Mouse (Mus musculus) lung, postnatal 0 days (tissue): ENCODE measurements around the gene Trp53i11. TPM values are rescaled to one million over a fixed set of nuclear protein-coding genes. Genes with fewer than 3 reads are reported as not detected.
A peak's percentile ranks its signal among the peaks of the same experiment; 100 is the strongest.

Source experiments
- ATAC-seq: fragments of 200-750 bp; cut with Nextera tagmentation; 2 replicates; pipeline ENCODE4 v1.8.0; 2017; ENCODE audit warnings: moderate library complexity
- DNase-seq: peaks from one replicate; pipeline ENCODE4 v3.0.0-alpha.2; 2016; ENCODE audit warnings: low spot score
- H3K27ac ChIP-seq: fragments of 300-500 bp; sonication (generic); 2 replicates; pipeline ENCODE4 v1.5.1; 2014; ENCODE audit warnings: antibody characterized with exemption, mild to moderate bottlenecking, low read length, mixed read lengths
- H3K27me3 ChIP-seq: fragments of 300-500 bp; sonication (generic); replicated peaks from 2 replicates; pipeline ENCODE4 v1.6.1; 2014; ENCODE audit warnings: low read length, mixed read lengths; ENCODE audit not compliant: insufficient read depth
- H3K36me3 ChIP-seq: fragments of 300-500 bp; sonication (generic); 2 replicates; pipeline ENCODE4 v1.6.1; 2014; ENCODE audit warnings: low read length, mixed read lengths; ENCODE audit not compliant: insufficient read depth
- H3K4me1 ChIP-seq: fragments of 300-500 bp; sonication (generic); 2 replicates; pipeline ENCODE4 v1.6.1; 2014; ENCODE audit warnings: antibody characterized with exemption, low read depth, low read length, mixed read lengths; ENCODE audit not compliant: insufficient read depth
- H3K4me2 ChIP-seq: fragments of 300-500 bp; sonication (generic); replicated peaks from 2 replicates; pipeline ENCODE4 v1.6.1; 2014; ENCODE audit warnings: low read depth, mild to moderate bottlenecking, low read length, moderate library complexity, mixed read lengths
- H3K4me3 ChIP-seq: fragments of 300-500 bp; sonication (generic); 2 replicates; pipeline ENCODE4 v1.5.1; 2014; ENCODE audit warnings: low read depth, low read length
- H3K9ac ChIP-seq: fragments of 300-500 bp; sonication (generic); replicated peaks from 2 replicates; pipeline ENCODE4 v1.6.1; 2014; ENCODE audit warnings: low read depth, mild to moderate bottlenecking
- H3K9me3 ChIP-seq: fragments of 300-500 bp; sonication (generic); 2 replicates; pipeline ENCODE4 v1.6.1; 2016; ENCODE audit warnings: low read length, mixed read lengths
- CTCF ChIP-seq: IDR thresholded peaks from 2 replicates; pipeline ENCODE4 v1.5.1; 2016; ENCODE audit warnings: antibody characterized with exemption, mild to moderate bottlenecking
- EP300 ChIP-seq: IDR thresholded peaks from 2 replicates; pipeline ENCODE4 v1.6.1; 2016; ENCODE audit warnings: antibody characterized with exemption, mild to moderate bottlenecking, control low read depth
- WGBS: fragments of 180-500 bp; shearing (Covaris S2); extraction: QIAGEN DNeasy Blood & Tissue Kit; methylation state at CpG from one replicate; pipeline ENCODE4 v1.1.7; 2014; 5-methylcytosine and 5-hydroxymethylcytosine counted together
- polyA plus RNA-seq: library from polyadenylated mRNA; unstranded; fragments of >200 nt; fragmentation: Nextera tagmentation; extraction: Ambion mirVana; gene quantifications from 2 replicates; pipeline ENCODE4 v1.2.1, GENCODE M21; 2015

Trp53i11 gene
- polyA plus RNA-seq, 1 experiment from 2014 or later: 21.1 TPM

DNA sequence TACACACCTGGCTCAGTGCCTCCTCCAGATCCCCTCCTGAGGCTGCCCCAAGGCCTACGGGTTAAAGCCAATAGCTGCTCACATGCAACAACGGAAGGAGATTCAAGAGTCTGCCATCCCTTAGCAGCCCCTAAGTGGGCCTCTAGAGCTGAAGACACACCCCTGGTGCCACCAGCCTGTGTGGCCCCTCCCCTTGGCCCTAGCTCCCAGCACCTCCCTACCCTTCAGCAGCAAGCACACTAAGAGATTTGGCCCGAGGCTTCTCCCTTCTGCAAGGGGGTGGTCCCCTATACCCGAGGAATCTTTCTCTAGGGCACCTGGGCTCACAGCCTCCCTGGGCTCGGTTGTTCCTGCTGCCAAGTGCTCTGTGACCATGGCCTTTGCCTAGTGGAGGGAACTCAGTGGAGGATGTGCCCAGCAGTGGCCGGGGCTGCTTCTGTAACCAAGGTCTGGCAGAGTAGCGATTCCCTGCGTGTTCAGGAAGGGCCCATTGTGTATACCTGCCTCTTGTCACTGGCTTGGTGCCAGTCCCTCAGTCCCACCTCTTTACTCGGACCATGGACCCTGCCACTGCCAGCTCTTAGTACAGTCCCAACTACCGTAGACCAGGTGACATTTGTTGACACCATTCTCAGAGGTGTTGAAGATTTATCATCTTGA lies 13.5 kb downstream of the Trp53i11 start:
- H3K27ac ChIP-seq: no peak overlapping the region
- DNase-seq: no peak

DNA sequence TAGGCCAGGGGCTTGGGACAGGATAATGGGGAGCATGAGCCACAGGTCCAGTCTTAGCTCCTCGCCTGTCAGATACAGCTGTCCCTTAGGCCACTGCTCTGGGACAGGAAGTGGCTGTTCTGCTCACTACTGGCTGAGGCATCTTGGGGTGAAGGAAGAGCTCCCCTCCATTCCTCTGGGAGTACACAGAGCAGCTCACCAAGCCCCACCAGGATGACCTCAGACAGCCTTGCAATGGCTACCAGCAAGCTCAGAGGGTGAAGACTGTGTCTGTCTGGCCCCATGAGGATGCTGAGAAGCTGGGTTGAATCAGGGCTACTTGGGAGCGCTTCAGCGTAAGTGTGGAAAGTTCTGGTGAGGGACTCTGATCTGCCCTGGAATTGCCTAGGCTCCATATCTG lies 14.6 kb downstream of the Trp53i11 start:
- Histone ChIP-seq H3K4me1 (no peaks in the 10 kb centered on the region), H3K27ac (no peak overlapping the region), H3K9me3 (no peaks in the 10 kb centered on the region), H3K27me3 (no peaks in the 10 kb centered on the region), H3K4me3 (no peak overlapping the region), H3K36me3 (no peaks in the 10 kb centered on the region), H3K9ac (no peak overlapping the region), H3K4me2 (no peak overlapping the region)
- 86% methylated on average over 3 of the region's 3 CpGs for WGBS
- DNase-seq (no peak), ATAC-seq (no peak)
- TF ChIP-seq EP300 (no peak), CTCF (no peak)

More for the DNA sequence above, 13.5 kb downstream of the Trp53i11 start:
- Histone ChIP-seq H3K9ac (no peak overlapping the region), H3K9me3 (no peaks in the 10 kb centered on the region), H3K4me3 (no peak overlapping the region), H3K4me1 (no peaks in the 10 kb centered on the region), H3K27me3 (no peaks in the 10 kb centered on the region), H3K4me2 (no peak overlapping the region), H3K36me3 (no peaks in the 10 kb centered on the region)
- no peak for TF ChIP-seq EP300
- TF ChIP-seq CTCF: no peak
- peak; percentile 11; the same call in 1 of the 2 replicates for ATAC-seq
- WGBS: 42% methylated on average over 10 of the region's 10 CpGs

DNA sequence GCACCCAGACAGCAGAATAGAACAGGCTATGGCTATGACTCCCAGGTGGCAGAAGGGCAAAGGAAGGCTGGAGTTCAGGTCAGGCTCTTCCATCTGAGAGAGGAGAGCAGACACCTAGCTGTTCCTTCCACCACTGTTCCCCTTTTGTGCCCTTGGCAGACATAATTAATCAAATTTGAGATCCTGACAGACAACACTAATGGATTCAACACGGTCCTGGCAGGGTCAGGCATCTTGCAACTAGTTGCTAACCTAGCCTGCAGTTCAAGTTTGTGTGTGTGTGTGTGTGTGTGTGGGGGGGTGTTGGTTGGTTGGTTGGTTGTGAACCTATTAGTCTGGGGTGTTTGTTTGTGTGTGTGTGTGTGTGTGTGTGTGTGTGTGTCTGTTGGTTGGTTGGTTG lies 15.4 kb downstream of the Trp53i11 start:
- H3K4me2 ChIP-seq: no peak overlapping the region
- DNase-seq (no peak), ATAC-seq (no peak)
- no peaks in the 10 kb centered on the region for H3K27me3 ChIP-seq
- TF ChIP-seq CTCF (no peak), EP300 (no peak)
- H3K4me3 ChIP-seq: no peak overlapping the region
- H3K9me3 ChIP-seq: no peaks in the 10 kb centered on the region
- H3K27ac ChIP-seq: no peak overlapping the region
- H3K4me1 ChIP-seq: no peaks in the 10 kb centered on the region
- H3K9ac ChIP-seq: no peak overlapping the region
- no peaks in the 10 kb centered on the region for H3K36me3 ChIP-seq
- WGBS: 26% methylated on average over 1 of the region's 1 CpGs

DNA sequence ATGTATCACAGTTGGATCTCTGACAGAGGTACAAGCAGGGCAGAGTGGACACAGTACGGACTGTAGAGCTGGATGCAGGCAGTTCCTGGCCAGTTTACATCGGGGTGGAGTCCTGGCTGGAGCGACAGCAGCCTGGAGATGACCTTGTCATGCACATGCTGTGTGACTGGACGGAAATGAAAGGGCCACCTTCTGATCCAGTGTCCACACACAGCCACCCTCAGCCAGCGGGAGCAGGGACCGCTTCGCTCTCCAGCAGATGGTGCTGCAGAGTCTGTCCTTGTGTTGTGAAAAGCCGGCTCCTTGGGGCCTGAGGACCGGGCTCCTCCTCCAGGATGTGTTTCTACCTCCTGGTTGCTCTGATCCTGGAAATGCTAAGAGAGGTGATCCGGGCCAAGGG lies 16.3 kb downstream of the Trp53i11 start:
- no peaks in the 10 kb centered on the region for H3K4me1 ChIP-seq
- no peak overlapping the region for H3K4me3 ChIP-seq
- H3K9ac ChIP-seq: no peak overlapping the region
- H3K36me3 ChIP-seq: no peaks in the 10 kb centered on the region
- peak; percentile 61 for DNase-seq
- 15% methylated on average over 10 of the region's 10 CpGs for WGBS
- peak; percentile 49 for ATAC-seq
- no peaks in the 10 kb centered on the region for H3K9me3 ChIP-seq
- no peak for TF ChIP-seq EP300
- peak; percentile 77 for TF ChIP-seq CTCF
- no peaks in the 10 kb centered on the region for H3K27me3 ChIP-seq
- no peak overlapping the region for H3K27ac ChIP-seq
- no peak overlapping the region for H3K4me2 ChIP-seq

DNA sequence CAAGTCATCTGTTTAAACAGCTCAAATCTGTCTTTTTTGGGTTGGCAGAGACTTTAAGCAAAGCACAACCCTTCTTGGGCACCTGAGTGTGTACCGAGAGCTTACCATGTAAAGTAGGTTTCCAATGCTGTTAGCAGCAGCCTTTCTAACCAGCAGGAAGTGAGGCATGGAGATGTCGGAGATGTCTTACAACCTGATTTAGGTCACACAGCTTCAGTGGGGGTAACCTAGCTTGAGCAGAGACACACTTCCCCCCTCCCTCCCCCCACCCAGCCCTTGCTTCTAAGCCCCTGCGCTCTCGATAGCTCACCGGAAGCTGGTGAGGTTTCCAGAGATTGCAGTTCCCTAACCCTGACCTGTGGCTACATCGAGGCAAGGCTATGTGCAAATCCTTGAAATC lies 17.2 kb downstream of the Trp53i11 start:
- ATAC-seq (no peak), DNase-seq (no peak)
- TF ChIP-seq CTCF (no peak), EP300 (no peak)
- Histone ChIP-seq H3K36me3 (no peaks in the 10 kb centered on the region), H3K4me2 (no peak overlapping the region), H3K9ac (no peak overlapping the region), H3K4me3 (no peak overlapping the region), H3K27ac (no peak overlapping the region), H3K4me1 (no peaks in the 10 kb centered on the region), H3K9me3 (no peaks in the 10 kb centered on the region), H3K27me3 (no peaks in the 10 kb centered on the region)
- WGBS: 70% methylated on average over 6 of the region's 6 CpGs

DNA sequence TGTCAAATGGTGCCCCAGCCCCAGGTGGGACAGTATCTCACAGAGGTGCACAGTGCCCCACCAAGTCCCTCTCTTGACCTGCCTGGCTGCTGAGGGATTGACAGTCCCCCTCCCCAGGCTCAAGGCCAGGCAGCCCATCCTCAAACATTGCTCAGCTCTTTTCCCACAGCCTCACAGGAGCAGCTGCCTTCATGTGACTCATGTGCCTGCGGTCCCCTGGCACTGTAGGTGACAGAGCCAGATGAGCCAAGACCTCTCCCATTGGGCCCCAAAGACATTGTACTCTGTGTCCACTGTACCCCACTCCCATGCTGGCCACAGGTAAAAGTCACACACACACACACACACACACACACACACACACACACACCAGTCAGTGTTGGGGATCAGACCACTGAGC lies 18.8 kb downstream of the Trp53i11 start:
- ATAC-seq (no peak), DNase-seq (no peak)
- Histone ChIP-seq H3K9ac (no peak overlapping the region), H3K27ac (no peak overlapping the region), H3K27me3 (no peaks in the 10 kb centered on the region), H3K4me3 (no peak overlapping the region), H3K4me1 (no peaks in the 10 kb centered on the region), H3K4me2 (no peak overlapping the region), H3K9me3 (no peaks in the 10 kb centered on the region), H3K36me3 (no peaks in the 10 kb centered on the region)
- TF ChIP-seq EP300 (no peak), CTCF (no peak)
- WGBS: 86% methylated on average over 1 of the region's 1 CpGs

DNA sequence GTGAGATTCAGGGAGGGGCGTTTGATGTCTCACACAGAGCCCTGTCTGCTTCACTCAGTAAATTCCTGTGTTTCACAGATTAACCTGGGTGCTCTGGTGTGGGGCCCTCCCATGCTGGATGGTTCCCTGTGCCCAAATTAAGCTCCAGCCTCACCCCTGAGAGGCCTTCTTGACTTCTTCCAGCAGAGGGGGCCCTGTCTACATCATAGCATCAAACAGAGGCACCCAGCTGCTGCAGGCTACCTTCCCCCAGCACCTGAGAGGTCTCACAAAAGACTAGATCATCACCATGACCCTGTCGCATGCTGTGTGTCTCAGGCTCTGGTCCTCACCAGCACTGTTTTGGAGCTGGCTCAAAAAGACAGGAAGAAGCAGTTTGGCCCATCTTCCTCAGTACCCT lies 25.0 kb downstream of the Trp53i11 start:
- ATAC-seq (no peak), DNase-seq (no peak)
- Histone ChIP-seq H3K4me1 (no peaks in the 10 kb centered on the region), H3K9ac (no peak overlapping the region), H3K27me3 (no peaks in the 10 kb centered on the region), H3K27ac (no peak overlapping the region), H3K4me3 (no peak overlapping the region), H3K4me2 (no peak overlapping the region), H3K36me3 (no peaks in the 10 kb centered on the region), H3K9me3 (no peaks in the 10 kb centered on the region)
- no peak for TF ChIP-seq CTCF
- no peak for TF ChIP-seq EP300
- 66% methylated on average over 2 of the region's 2 CpGs for WGBS
